Mouse (Mus musculus): ENCODE measurements at regions not wholly inside any gene's neighbourhood (a gene's known extent, or its start where the extent isn't known, plus 50 kb on each side); places are given as distances from the start of the nearest gene placed in this dataset. TPM values are rescaled to one million over a fixed set of nuclear protein-coding genes. Genes with fewer than 3 reads are reported as not detected.

DNA sequence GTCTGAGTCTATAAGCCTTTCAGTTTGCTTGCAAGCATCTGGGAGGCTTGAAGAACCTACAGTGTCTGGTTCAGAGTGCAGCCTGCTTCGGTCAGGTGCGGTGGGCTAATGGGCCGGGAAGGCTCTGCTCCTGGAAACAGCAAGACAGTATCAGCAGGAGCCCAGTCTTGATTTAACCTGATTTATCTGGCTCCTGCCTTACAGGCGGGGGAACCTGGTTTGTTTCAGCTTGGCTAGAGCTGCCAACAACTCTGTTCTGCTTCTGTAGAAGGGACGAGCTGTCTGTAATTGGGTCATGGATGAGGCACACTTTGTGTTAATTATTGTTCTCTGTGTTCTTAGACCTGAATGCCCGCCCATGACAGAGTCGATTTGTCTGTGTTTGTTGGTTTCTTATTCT lies 65.3 kb upstream of the Ccdc85a start:
- Histone ChIP-seq H3K27ac (no peak overlapping the region), H3K4me3 (no peak overlapping the region), H3K27me3 (no peaks in the 10 kb centered on the region), H3K4me1 (no peaks in the 10 kb centered on the region), H3K36me3 (no peaks in the 10 kb centered on the region), H3K4me2 (no peak overlapping the region), H3K9ac (no peak overlapping the region), H3K9me3 (no peaks in the 10 kb centered on the region)
- WGBS: 89% methylated on average over 7 of the region's 7 CpGs
- ATAC-seq (ENCODE audit: insufficient number of reproducible peaks, insufficient read depth, low FRiP score, low TSS enrichment, low read depth): no peak

DNA sequence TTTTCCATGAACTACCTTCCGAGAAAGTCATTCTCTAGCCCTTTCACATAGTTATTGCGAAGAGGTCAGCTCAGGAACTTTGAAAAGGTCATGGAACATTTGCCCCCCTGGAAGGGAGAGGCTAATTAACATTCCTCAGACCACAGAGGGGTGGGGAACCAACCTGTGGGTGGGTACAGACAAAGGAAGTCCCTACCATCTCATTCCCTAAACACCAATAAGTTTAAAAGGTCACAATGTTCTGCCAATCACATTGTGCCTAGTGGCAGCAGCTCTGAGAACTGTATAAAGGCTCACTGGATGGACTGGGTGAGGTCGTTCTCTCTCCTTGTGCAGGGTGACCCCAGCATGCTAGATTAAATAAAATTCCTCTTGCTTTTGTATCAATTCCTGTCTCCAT lies 64.8 kb upstream of the Ccdc85a start:
- Histone ChIP-seq H3K27ac (no peak overlapping the region), H3K4me1 (no peaks in the 10 kb centered on the region), H3K36me3 (no peaks in the 10 kb centered on the region), H3K4me3 (no peak overlapping the region), H3K27me3 (no peaks in the 10 kb centered on the region), H3K9ac (no peak overlapping the region), H3K9me3 (no peaks in the 10 kb centered on the region), H3K4me2 (no peak overlapping the region)
- WGBS: 43% methylated on average over 3 of the region's 3 CpGs
- ATAC-seq (ENCODE audit: insufficient number of reproducible peaks, insufficient read depth, low FRiP score, low TSS enrichment, low read depth): no peak

DNA sequence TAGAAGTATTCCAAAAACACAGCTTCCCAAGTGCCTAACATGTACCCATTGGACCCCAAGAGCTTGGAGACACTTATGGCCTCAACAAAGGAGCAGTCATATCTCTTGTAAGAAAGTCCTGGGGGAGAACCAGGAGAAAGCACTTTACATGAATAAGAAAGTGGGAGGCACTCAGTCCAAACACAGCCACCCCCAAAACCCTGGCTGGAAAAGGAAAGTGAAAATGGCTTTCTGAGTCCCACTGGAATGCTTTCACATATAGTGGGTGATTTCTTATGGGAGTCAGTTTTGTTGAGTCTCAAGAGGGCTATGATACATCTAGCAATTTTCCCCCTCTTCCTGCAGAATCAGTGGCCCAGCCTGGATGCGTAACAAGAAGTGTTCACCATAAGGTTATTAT lies 55.0 kb upstream of the Ccdc85a start:
- ATAC-seq (ENCODE audit: insufficient number of reproducible peaks, insufficient read depth, low FRiP score, low TSS enrichment, low read depth): no peak
- H3K27me3 ChIP-seq: no peaks in the 10 kb centered on the region
- no peaks in the 10 kb centered on the region for H3K9me3 ChIP-seq
- H3K36me3 ChIP-seq: no peaks in the 10 kb centered on the region
- WGBS: 87% methylated on average over 1 of the region's 1 CpGs
- H3K9ac ChIP-seq: no peak overlapping the region
- no peak overlapping the region for H3K4me2 ChIP-seq
- no peaks in the 10 kb centered on the region for H3K4me1 ChIP-seq
- no peak overlapping the region for H3K27ac ChIP-seq
- H3K4me3 ChIP-seq: no peak overlapping the region

DNA sequence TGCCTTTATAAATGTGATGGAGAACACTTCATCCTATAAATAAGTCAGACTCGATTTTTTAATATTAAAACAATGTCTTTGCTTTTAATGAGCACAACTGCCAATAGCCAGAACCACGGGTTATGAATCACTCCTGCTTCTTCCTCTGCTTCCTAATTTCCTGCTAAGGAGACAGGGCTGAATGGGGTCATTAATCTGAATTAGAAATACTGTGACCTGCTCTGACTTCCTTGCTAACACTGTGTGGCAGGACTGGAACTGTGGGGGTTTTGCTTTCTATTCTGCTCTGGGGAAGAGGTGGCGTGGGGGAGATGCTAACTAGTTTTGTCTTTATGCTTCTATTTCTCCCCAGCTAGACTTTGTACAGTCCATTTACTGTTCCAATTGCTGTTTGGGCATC lies 52.6 kb upstream of the Ccdc85a start:
- H3K27ac ChIP-seq: no peak overlapping the region
- no peak overlapping the region for H3K9ac ChIP-seq
- no peaks in the 10 kb centered on the region for H3K36me3 ChIP-seq
- no peak overlapping the region for H3K4me2 ChIP-seq
- no peaks in the 10 kb centered on the region for H3K27me3 ChIP-seq
- WGBS: 50% methylated on average over 3 of the region's 3 CpGs
- H3K4me1 ChIP-seq: no peaks in the 10 kb centered on the region
- no peak overlapping the region for H3K4me3 ChIP-seq
- no peaks in the 10 kb centered on the region for H3K9me3 ChIP-seq
- ATAC-seq (ENCODE audit: insufficient number of reproducible peaks, insufficient read depth, low FRiP score, low TSS enrichment, low read depth): no peak

MicroRNA genes in the stretch of these regions (microRNA counts, 519-probe panel; counts per million panel counts)
- 2,150 counts per million, percentile 54 among the panel's probes with 10 or more counts for microRNA mmu-miR-216a
- microRNA mmu-miR-216b: 236 counts per million, percentile 44 among the panel's probes with 10 or more counts
- 236 counts per million, percentile 44 among the panel's probes with 10 or more counts for microRNA mmu-miR-217

Small RNAs in the stretch of these regions (microRNA-seq; reads per million reads assigned to microRNA genes)
- gene Mir216a: 0.92 reads per million
- not detected for gene Mir216b
- gene Mir216c: not detected
- 6.7 reads per million, percentile 22 among the genes with 10 or more reads in this experiment for gene Mir217

Data from embryonic facial prominence, embryonic 13.5 days (tissue).